In genomic region chr6:114321146-114321545, GRCm38 (mm10) we compare ENCODE assay signal across 22 mouse cellular contexts. TPM values are rescaled to one million over a fixed set of nuclear protein-coding genes. Genes with fewer than 3 reads are reported as not detected.
DNase-seq lines count a peak whose midpoint lies in the region; TF ChIP-seq lines count a peak whose summit lies in the region.
"Had no signal": no experiment of that assay in that cellular context is flagged by ENCODE, and none has a peak within 500 bp of the region (broad histone marks: within the 10 kb centered on the region; RNA-seq: fewer than 3 reads in every experiment).

No protein-coding gene starts in this region.

- TF ChIP-seq CTCF in heart, adult 2 months (IDR thresholded peaks at IDR 0.05): peak; percentile 54
- peak; percentile 70 for TF ChIP-seq CTCF in layer of hippocampus, adult 2 months (conservative IDR thresholded peaks at IDR 0.05)

- TF ChIP-seq EP300 in heart, adult 2 months (IDR thresholded peaks at IDR 0.05; ENCODE audit: insufficient read depth, low read depth, low read length): no peak

- intact Hi-C loops in heart, adult 2 months (cut with DNase I): no loop called here

- no peaks in the 10 kb centered on the region for H3K4me1 ChIP-seq in heart, adult 2 months (ENCODE audit: control insufficient read depth, insufficient read depth, low read length)
- peaks cover 2% of the 10 kb centered on the region; the same call in 1 of the 2 replicates for H3K4me1 ChIP-seq in heart, embryonic 10.5 days
- H3K4me1 ChIP-seq: embryonic facial prominence, embryonic 13.5 days; forebrain, embryonic 15.5 days; heart, embryonic 12.5 days; kidney, embryonic 15.5 days; limb, embryonic 10.5 days had no signal

- H3K79me2 ChIP-seq in heart, adult 2 months (replicated peaks; ENCODE audit: control insufficient read depth, insufficient read depth, low read length): no peaks in the 10 kb centered on the region

- no peak overlapping the region for H3K4me3 ChIP-seq in heart, adult 2 months
- no peak overlapping the region for H3K4me3 ChIP-seq in heart, embryonic 10.5 days
- no peak overlapping the region for H3K4me3 ChIP-seq in layer of hippocampus, adult 2 months
- H3K4me3 ChIP-seq: embryonic facial prominence, embryonic 13.5 days; forebrain, embryonic 15.5 days; heart, embryonic 12.5 days; kidney, embryonic 15.5 days; limb, embryonic 10.5 days; myocyte had no signal

- H3K36me3 ChIP-seq in heart, adult 2 months (ENCODE audit: control insufficient read depth, insufficient read depth, low read length): no peaks in the 10 kb centered on the region
- no peaks in the 10 kb centered on the region for H3K36me3 ChIP-seq in heart, embryonic 10.5 days
- H3K36me3 ChIP-seq: embryonic facial prominence, embryonic 13.5 days; heart, embryonic 12.5 days; kidney, embryonic 15.5 days; limb, embryonic 10.5 days had no signal

- no peak for TF ChIP-seq POLR2A in heart, adult 2 months (IDR thresholded peaks at IDR 0.05; ENCODE audit: insufficient read depth, low read depth, low read length)

- H3K9ac ChIP-seq in heart, adult 2 months (ENCODE audit: low read depth, low read length): no peak overlapping the region
- H3K9ac ChIP-seq: embryonic facial prominence, embryonic 13.5 days; forebrain, embryonic 15.5 days; heart, embryonic 12.5 days; kidney, embryonic 15.5 days had no signal

- H3K27ac ChIP-seq in heart, adult 2 months: no peak overlapping the region
- no peak overlapping the region for H3K27ac ChIP-seq in heart, embryonic 10.5 days
- H3K27ac ChIP-seq in layer of hippocampus, adult 2 months: peak overlapping the region; percentile 74
- H3K27ac ChIP-seq: embryonic facial prominence, embryonic 13.5 days; forebrain, embryonic 15.5 days; kidney, embryonic 15.5 days; limb, embryonic 10.5 days had no signal

- H3K9me3 ChIP-seq in heart, embryonic 10.5 days: no peaks in the 10 kb centered on the region
- H3K9me3 ChIP-seq: embryonic facial prominence, embryonic 13.5 days; forebrain, embryonic 15.5 days; kidney, embryonic 15.5 days; limb, embryonic 10.5 days had no signal

- H3K27me3 ChIP-seq in heart, adult 2 months (ENCODE audit: control insufficient read depth, insufficient read depth, low read length): no peaks in the 10 kb centered on the region; the same call in 1 of the 2 replicates
- no peaks in the 10 kb centered on the region for H3K27me3 ChIP-seq in heart, embryonic 10.5 days (ENCODE audit: insufficient read depth, poor library complexity, severe bottlenecking)
- H3K27me3 ChIP-seq: embryonic facial prominence, embryonic 13.5 days; forebrain, embryonic 15.5 days; kidney, embryonic 15.5 days had no signal

- 92% methylated on average over 3 of the region's 3 CpGs for WGBS in heart, adult 2 months
- 87% methylated on average over 3 of the region's 3 CpGs for WGBS in heart, embryonic 10.5 days

- DNase-seq in heart, adult 2 months: no peak
- DNase-seq in heart, embryonic 10.5 days (ENCODE audit: low spot score): no peak
- no peak for DNase-seq in layer of hippocampus, adult 2 months (ENCODE audit: low spot score in 2 of 2)
- DNase-seq in layer of hippocampus, adult 11-12 months (ENCODE audit: low spot score): no peak
- peak; percentile 19 for DNase-seq in thymus, postnatal 4 days
- DNase-seq in thymus, postnatal 25 days: no peak
- no peak for DNase-seq in ovary, postnatal 36 days (ENCODE audit: low spot score)
- no peak for DNase-seq in right cerebral cortex, postnatal 4 days
- DNase-seq: adrenal gland, postnatal 14 days; cerebellum, adult 11 months; cerebellum, postnatal 14 days; lung, postnatal 10 days; spleen, adult 18-20 months; thymus, adult 18-20 months had no signal

RNA-seq across cellular contexts. Expression of gene Slc6a1, which starts 38.7 kb away (rescaled TPM):
- total RNA-seq in heart, adult 2 months (2021): under 1 TPM; 0.08 to 0.32 TPM
- 0.12 and 0.21 TPM in 2 replicates for polyA plus RNA-seq in heart, adult 2 months (2012; rRNA removed)
- polyA plus RNA-seq in heart, embryonic 10.5 days (2016; fragmentation: Nextera tagmentation; extraction: Ambion mirVana): 0.48 and 0.54 TPM in 2 replicates
- 100 to 1,000 TPM; 282 to 286 TPM for total RNA-seq in layer of hippocampus, adult 2 months (2021)
- total RNA-seq: adrenal gland, postnatal 14 days; liver, adult 2 months; megakaryocyte, adult 5-6 weeks had no signal
- polyA plus RNA-seq: limb, embryonic 10.5 days; myocyte had no signal

Comparison
In these comparisons a context has a peak if more than half of its experiments do, and no peak if none do; other contexts are left out.
1. RNA of gene Slc6a1, which starts 38.7 kb away (total RNA-seq): 282 to 286 TPM in layer of hippocampus, adult 2 months; 0.08 to 0.32 TPM in heart, adult 2 months; every median in the first group is over 100 times any median in the second.